Mouse (Mus musculus): ENCODE data around the gene Esrra. TPM values are rescaled to one million over a fixed set of nuclear protein-coding genes. Genes with fewer than 3 reads are reported as not detected.
"Not testable (repeated sequence)": the region's sequence is repeated elsewhere in the genome, so short reads cannot be mapped to it uniquely, and the experiment has no call there.

The Esrra gene
- polyA plus RNA-seq, 1 experiment from 2014 or later = 13.7 TPM

- no peak for DNase-seq (ENCODE audit: low spot score)
Observed at GRCm38 (mm10) chr19:6905498-6906159, 16.0 kb downstream of the Esrra start.

GRCm38 (mm10) chr19:6904846-6905245 is 16.8 kb downstream of the Esrra start:
- no peak for DNase-seq (ENCODE audit: low spot score)

GRCm38 (mm10) chr19:6903031-6903430 is 18.6 kb downstream of the Esrra start:
- DNase-seq (ENCODE audit: low spot score) = no peak

GRCm38 (mm10) chr19:6899641-6900040 is 22.0 kb downstream of the Esrra start:
- no peak for DNase-seq (ENCODE audit: low spot score)

- DNase-seq (ENCODE audit: low spot score) = not testable (repeated sequence)
Observed at GRCm38 (mm10) chr19:6895608-6896305, 25.9 kb downstream of the Esrra start.

- DNase-seq (ENCODE audit: low spot score) = no peak
Observed at GRCm38 (mm10) chr19:6893731-6894451, 27.7 kb downstream of the Esrra start.

- DNase-seq (ENCODE audit: low spot score) = no peak
Observed at GRCm38 (mm10) chr19:6892512-6892911, 29.1 kb downstream of the Esrra start.

GRCm38 (mm10) chr19:6877965-6878364 is 43.6 kb downstream of the Esrra start:
- DNase-seq (ENCODE audit: low spot score) = no peak

GRCm38 (mm10) chr19:6876799-6877198 is 44.8 kb downstream of the Esrra start:
- no peak for DNase-seq (ENCODE audit: low spot score)

- DNase-seq (ENCODE audit: low spot score) = no peak
Observed at GRCm38 (mm10) chr19:6875834-6876233, 45.8 kb downstream of the Esrra start.

- no peak for DNase-seq (ENCODE audit: low spot score)
Observed at GRCm38 (mm10) chr19:6874257-6874656, 47.4 kb downstream of the Esrra start.

- DNase-seq (ENCODE audit: low spot score) = no peak
Observed at GRCm38 (mm10) chr19:6872701-6873100, 48.9 kb downstream of the Esrra start.

- peak; percentile 63 for DNase-seq (ENCODE audit: low spot score)
Observed at GRCm38 (mm10) chr19:6871574-6872271, 49.9 kb downstream of the Esrra start.

- peak; percentile 73 for DNase-seq (ENCODE audit: low spot score)
Observed at GRCm38 (mm10) chr19:6869355-6869754, 52.3 kb downstream of the Esrra start.

GRCm38 (mm10) chr19:6861451-6861850 is 60.2 kb downstream of the Esrra start:
- DNase-seq (ENCODE audit: low spot score) = no peak

Small RNAs within 50 kb of the gene (microRNA-seq; reads per million reads assigned to microRNA genes)
- not detected for gene Mir6990 (ENCODE audit: borderline number of aligned reads)

Other genes with a start within 250 kb of the Esrra start
- 9.9 and 11.8 TPM in 2 replicates for gene Rps6ka4, start 81.2 kb downstream of the Esrra start, polyA plus RNA-seq (2015; fragmentation: Nextera tagmentation; extraction: Ambion mirVana)
- gene Ccdc88b, start 63.6 kb downstream of the Esrra start, polyA plus RNA-seq (2015; fragmentation: Nextera tagmentation; extraction: Ambion mirVana) = 18.8 and 23.0 TPM in 2 replicates
- 234 and 240 TPM in 2 replicates for gene Trmt112, start 12.1 kb downstream of the Esrra start, polyA plus RNA-seq (2015; fragmentation: Nextera tagmentation; extraction: Ambion mirVana)
- gene Prdx5, start 11.7 kb downstream of the Esrra start, polyA plus RNA-seq (2015; fragmentation: Nextera tagmentation; extraction: Ambion mirVana) = 276 and 282 TPM in 2 replicates
- gene Catsperz, start 3.6 kb upstream of the Esrra start, polyA plus RNA-seq (2015; fragmentation: Nextera tagmentation; extraction: Ambion mirVana) = 7.4 and 8.0 TPM in 2 replicates
- 3.6 and 5.0 TPM in 2 replicates for gene Kcnk4, start 12.7 kb upstream of the Esrra start, polyA plus RNA-seq (2015; fragmentation: Nextera tagmentation; extraction: Ambion mirVana)
- 66.7 and 69.9 TPM in 2 replicates for gene Bad, start 20.0 kb upstream of the Esrra start, polyA plus RNA-seq (2015; fragmentation: Nextera tagmentation; extraction: Ambion mirVana)
- gene Gpr137, start 20.7 kb upstream of the Esrra start, polyA plus RNA-seq (2015; fragmentation: Nextera tagmentation; extraction: Ambion mirVana) = 12.3 and 19.5 TPM in 2 replicates
- gene Ppp1r14b, start 53.2 kb upstream of the Esrra start, polyA plus RNA-seq (2015; fragmentation: Nextera tagmentation; extraction: Ambion mirVana) = 421 and 425 TPM in 2 replicates
- 6.2 and 7.3 TPM in 2 replicates for gene Plcb3, start 54.7 kb upstream of the Esrra start, polyA plus RNA-seq (2015; fragmentation: Nextera tagmentation; extraction: Ambion mirVana)
- gene Fkbp2, start 58.7 kb upstream of the Esrra start, polyA plus RNA-seq (2015; fragmentation: Nextera tagmentation; extraction: Ambion mirVana) = 90.6 and 99.5 TPM in 2 replicates
- gene Vegfb, start 65.8 kb upstream of the Esrra start, polyA plus RNA-seq (2015; fragmentation: Nextera tagmentation; extraction: Ambion mirVana) = 23.9 and 24.8 TPM in 2 replicates
- 17.9 and 21.3 TPM in 2 replicates for gene Dnajc4, start 70.8 kb upstream of the Esrra start, polyA plus RNA-seq (2015; fragmentation: Nextera tagmentation; extraction: Ambion mirVana)
- gene Nudt22, start 74.3 kb upstream of the Esrra start, polyA plus RNA-seq (2015; fragmentation: Nextera tagmentation; extraction: Ambion mirVana) = 32.4 and 34.6 TPM in 2 replicates
- 5.2 and 5.8 TPM in 2 replicates for gene Trpt1, start 74.3 kb upstream of the Esrra start, polyA plus RNA-seq (2015; fragmentation: Nextera tagmentation; extraction: Ambion mirVana)
- 217 and 226 TPM in 2 replicates for gene Fermt3, start 97.7 kb upstream of the Esrra start, polyA plus RNA-seq (2015; fragmentation: Nextera tagmentation; extraction: Ambion mirVana)
- 149 and 196 TPM in 2 replicates for gene Stip1, start 118.2 kb upstream of the Esrra start, polyA plus RNA-seq (2015; fragmentation: Nextera tagmentation; extraction: Ambion mirVana)
- gene Macrod1, start 135.0 kb upstream of the Esrra start, polyA plus RNA-seq (2015; fragmentation: Nextera tagmentation; extraction: Ambion mirVana) = 15.3 and 16.6 TPM in 2 replicates
- 1.3 and 1.5 TPM in 2 replicates for gene Flrt1, start 183.9 kb upstream of the Esrra start, polyA plus RNA-seq (2015; fragmentation: Nextera tagmentation; extraction: Ambion mirVana)

Data from thymus, postnatal 0 days (tissue).